Mouse (Mus musculus) cerebellum, adult 2 months (tissue): ENCODE data around the gene Cfap299. TPM values are rescaled to one million over a fixed set of nuclear protein-coding genes. Genes with fewer than 3 reads are reported as not detected.

Experiments
- DNase-seq, 2 experiments: peaks; one replicate each; pipeline ENCODE4 v3.0.0; 2021
- H3K27ac ChIP-seq: fragments of 200-500 bp; 2 replicates; pipeline ENCODE4 v1.5.1; 2012; ENCODE audit warnings: low read length, control low read depth, inconsistent platforms; ENCODE audit not compliant: insufficient read depth
- H3K27me3 ChIP-seq: fragments of 200-500 bp; 2 replicates; pipeline ENCODE4 v1.6.1; 2012; ENCODE audit warnings: inconsistent platforms, mild to moderate bottlenecking, low read length, moderate library complexity; ENCODE audit not compliant: control insufficient read depth, insufficient read depth
- H3K4me1 ChIP-seq: fragments of 200-500 bp; 2 replicates; pipeline ENCODE4 v1.6.1; 2011; ENCODE audit warnings: low read length; ENCODE audit not compliant: control insufficient read depth, insufficient read depth
- H3K4me3 ChIP-seq: fragments of 200-500 bp; replicated peaks from 2 replicates; pipeline ENCODE3; 2011; ENCODE audit warnings: mild to moderate bottlenecking, low read depth, low read length, control low read depth; ENCODE audit not compliant: insufficient read depth
- CTCF ChIP-seq: fragments of 200-500 bp; IDR thresholded peaks from 2 replicates; pipeline ENCODE4 v1.5.1; 2011; ENCODE audit warnings: low read depth, mild to moderate bottlenecking, control low read depth, low read length, moderate library complexity, borderline replicate concordance; ENCODE audit not compliant: insufficient read depth
- POLR2A ChIP-seq: fragments of 200-500 bp; IDR thresholded peaks from 2 replicates; pipeline ENCODE4 v1.6.1; 2011; ENCODE audit warnings: low read length, control low read depth, borderline replicate concordance; ENCODE audit not compliant: insufficient read depth
- WGBS: fragments of 180-500 bp; shearing (Covaris S2); methylation state at CpG from one replicate; pipeline ENCODE4 v1.1.7; 2018; 5-methylcytosine and 5-hydroxymethylcytosine counted together
- polyA plus RNA-seq: library from polyadenylated mRNA; depleted of rRNA; stranded (reverse); fragments of >200 nt; gene quantifications from 2 replicates; pipeline ENCODE4 v1.2.3, GENCODE M21; 2012

Gene Cfap299
- polyA plus RNA-seq, 1 experiment = 0.85 TPM

- H3K27me3 ChIP-seq = no peaks in the 10 kb centered on the region
- DNase-seq = no peak
- TF ChIP-seq POLR2A (no peak), CTCF (no peak)
- 60% methylated on average over 8 of the region's 8 CpGs for WGBS
- no peak overlapping the region for H3K27ac ChIP-seq
- no peaks in the 10 kb centered on the region for H3K4me1 ChIP-seq
- no peak overlapping the region for H3K4me3 ChIP-seq
These were observed 34.3 kb downstream of the Cfap299 start for GRCm38 (mm10) chr5:98363428-98363827.

GRCm38 (mm10) chr5:98365340-98365739, 36.2 kb downstream of the Cfap299 start:
- Histone ChIP-seq H3K27ac (no peak overlapping the region), H3K4me3 (no peak overlapping the region), H3K4me1 (no peaks in the 10 kb centered on the region), H3K27me3 (no peaks in the 10 kb centered on the region)
- 86% methylated on average over 5 of the region's 5 CpGs for WGBS
- TF ChIP-seq POLR2A (no peak), CTCF (no peak)
- DNase-seq = no peak

- no peak for DNase-seq
- 17% methylated on average over 4 of the region's 4 CpGs for WGBS
- no peak for TF ChIP-seq CTCF
- no peak for TF ChIP-seq POLR2A
- Histone ChIP-seq H3K27ac (no peak overlapping the region), H3K27me3 (no peaks in the 10 kb centered on the region), H3K4me1 (no peaks in the 10 kb centered on the region), H3K4me3 (no peak overlapping the region)
These were observed 39.7 kb downstream of the Cfap299 start for GRCm38 (mm10) chr5:98368822-98369221.

GRCm38 (mm10) chr5:98369426-98369825, 40.3 kb downstream of the Cfap299 start:
- 15% methylated on average over 7 of the region's 7 CpGs for WGBS
- H3K27me3 ChIP-seq = no peaks in the 10 kb centered on the region
- no peak for DNase-seq
- no peak overlapping the region for H3K4me3 ChIP-seq
- no peaks in the 10 kb centered on the region for H3K4me1 ChIP-seq
- TF ChIP-seq POLR2A (no peak), CTCF (no peak)
- H3K27ac ChIP-seq = no peak overlapping the region

- H3K4me3 ChIP-seq = no peak overlapping the region
- TF ChIP-seq POLR2A (no peak), CTCF (no peak)
- DNase-seq = no peak
- no peaks in the 10 kb centered on the region for H3K27me3 ChIP-seq
- H3K27ac ChIP-seq = no peak overlapping the region
- H3K4me1 ChIP-seq = no peaks in the 10 kb centered on the region
- WGBS = 79% methylated on average over 8 of the region's 8 CpGs
These were observed 47.1 kb downstream of the Cfap299 start for GRCm38 (mm10) chr5:98376058-98376798.

GRCm38 (mm10) chr5:98376799-98377090, 47.6 kb downstream of the Cfap299 start:
- TF ChIP-seq CTCF = no peak
- no peak overlapping the region for H3K27ac ChIP-seq
- no peak for DNase-seq
- no peaks in the 10 kb centered on the region for H3K4me1 ChIP-seq
- WGBS = 76% methylated on average over 4 of the region's 4 CpGs
- H3K27me3 ChIP-seq = no peaks in the 10 kb centered on the region
- H3K4me3 ChIP-seq = no peak overlapping the region

GRCm38 (mm10) chr5:98380360-98380759, 51.3 kb downstream of the Cfap299 start:
- no peak overlapping the region for H3K4me3 ChIP-seq
- no peaks in the 10 kb centered on the region for H3K27me3 ChIP-seq
- H3K27ac ChIP-seq = no peak overlapping the region
- H3K4me1 ChIP-seq = no peaks in the 10 kb centered on the region
- DNase-seq = no peak
- TF ChIP-seq POLR2A (no peak), CTCF (no peak)
- 69% methylated on average over 4 of the region's 4 CpGs for WGBS

- no peak overlapping the region for H3K4me3 ChIP-seq
- no peak for DNase-seq
- no peak overlapping the region for H3K27ac ChIP-seq
- TF ChIP-seq CTCF (no peak), POLR2A (no peak)
- no peaks in the 10 kb centered on the region for H3K4me1 ChIP-seq
- no peaks in the 10 kb centered on the region for H3K27me3 ChIP-seq
- WGBS = 50% methylated on average over 3 of the region's 3 CpGs
These were observed 58.0 kb downstream of the Cfap299 start for GRCm38 (mm10) chr5:98387054-98387453.
